Mouse (Mus musculus) limb, embryonic 11.5 days (tissue): ENCODE measurements around the gene Slc13a4. TPM values are rescaled to one million over a fixed set of nuclear protein-coding genes. Genes with fewer than 3 reads are reported as not detected.

Experiments
- ATAC-seq: fragments of 200-750 bp; cut with Nextera tagmentation; 2 replicates; pipeline ENCODE4 v1.8.0; 2017; ENCODE audit warnings: low read depth; ENCODE audit not compliant: insufficient number of reproducible peaks, low FRiP score, low TSS enrichment
- DNase-seq: peaks from one replicate; pipeline ENCODE4 v3.0.0-alpha.2; 2015; ENCODE audit warnings: low spot score
- H3K27ac ChIP-seq: fragments of 300-500 bp; sonication (generic); replicated peaks from 2 replicates; pipeline ENCODE4 v1.5.1; 2014; ENCODE audit warnings: low read depth, mild to moderate bottlenecking, low read length
- H3K27me3 ChIP-seq: fragments of 300-500 bp; sonication (generic); 2 replicates; pipeline ENCODE4 v1.6.1; 2014; ENCODE audit warnings: mild to moderate bottlenecking, low read length, mixed read lengths; ENCODE audit not compliant: control insufficient read depth, insufficient read depth
- H3K36me3 ChIP-seq: fragments of 300-500 bp; sonication (generic); 2 replicates; pipeline ENCODE4 v1.6.1; 2014; ENCODE audit warnings: mild to moderate bottlenecking, low read length, moderate library complexity, mixed read lengths; ENCODE audit not compliant: control insufficient read depth, insufficient read depth
- H3K4me1 ChIP-seq: fragments of 300-500 bp; sonication (generic); 2 replicates; pipeline ENCODE4 v1.6.1; 2014; ENCODE audit warnings: low read length, mixed read lengths; ENCODE audit not compliant: control insufficient read depth, insufficient read depth
- H3K4me2 ChIP-seq: fragments of 300-500 bp; sonication (generic); 2 replicates; pipeline ENCODE4 v1.6.1; 2014; ENCODE audit warnings: low read depth, mild to moderate bottlenecking, moderate library complexity; ENCODE audit not compliant: severe bottlenecking
- H3K4me3 ChIP-seq: fragments of 300-500 bp; sonication (generic); 2 replicates; pipeline ENCODE4 v1.5.1; 2014; ENCODE audit warnings: low read depth, low read length
- H3K9ac ChIP-seq: fragments of 300-500 bp; sonication (generic); 2 replicates; pipeline ENCODE4 v1.6.1; 2014; ENCODE audit warnings: mild to moderate bottlenecking, low read length
- H3K9me3 ChIP-seq: fragments of 300-500 bp; sonication (generic); 2 replicates; pipeline ENCODE4 v1.6.1; 2016; ENCODE audit warnings: low read length; ENCODE audit not compliant: control insufficient read depth
- WGBS: fragments of 180-500 bp; shearing (Covaris S2); extraction: QIAGEN DNeasy Blood & Tissue Kit; methylation state at CpG from one replicate; pipeline ENCODE4 v1.1.7; 2014; 5-methylcytosine and 5-hydroxymethylcytosine counted together
- polyA plus RNA-seq: library from polyadenylated mRNA; unstranded; fragments of >200 nt; fragmentation: Nextera tagmentation; extraction: Ambion mirVana; gene quantifications from 2 replicates; pipeline ENCODE4 v1.2.1, GENCODE M21; 2014

Slc13a4 gene
- polyA plus RNA-seq, 1 experiment from 2014 or later = 0.13 TPM

DNA sequence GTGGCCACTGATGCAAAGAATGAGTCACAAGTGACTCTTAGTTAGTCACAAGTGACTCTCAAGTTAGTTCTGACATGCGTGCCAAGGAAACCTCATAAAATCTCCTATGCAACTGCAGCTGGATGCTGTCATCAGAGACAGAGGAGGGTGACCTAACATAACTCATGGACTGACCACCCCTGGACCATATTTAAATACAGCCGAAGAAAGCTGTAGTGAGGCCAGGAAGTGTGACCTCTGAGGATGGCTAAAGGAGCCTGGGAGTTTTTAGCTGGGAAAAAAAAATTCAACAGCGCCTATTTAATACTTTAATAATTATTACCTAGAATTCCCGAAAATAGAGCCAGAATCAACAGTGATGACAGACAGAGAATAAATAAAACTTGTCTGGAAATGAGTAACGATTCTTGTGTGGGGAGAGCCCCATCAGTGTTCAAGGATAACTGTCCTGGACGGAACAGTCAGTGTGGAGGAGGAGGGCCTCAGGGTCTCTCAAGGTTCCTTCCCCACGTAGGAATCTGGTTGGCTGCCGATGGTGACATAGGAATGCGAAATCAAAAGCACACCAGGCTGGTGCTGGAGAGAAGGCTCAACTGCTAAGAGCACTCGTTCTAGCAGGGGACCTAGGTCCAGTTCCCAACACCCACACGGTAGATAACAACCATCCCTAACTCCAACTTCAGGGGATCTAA lies 34.4 kb downstream of the Slc13a4 start:
- no peak for DNase-seq
- Histone ChIP-seq H3K27ac (no peak overlapping the region), H3K4me1 (no peaks in the 10 kb centered on the region), H3K4me3 (no peak overlapping the region), H3K36me3 (no peaks in the 10 kb centered on the region), H3K27me3 (no peaks in the 10 kb centered on the region), H3K9ac (no peak overlapping the region), H3K9me3 (no peaks in the 10 kb centered on the region), H3K4me2 (no peak overlapping the region)
- ATAC-seq = no peak
- 74% methylated on average over 11 of the region's 11 CpGs for WGBS

DNA sequence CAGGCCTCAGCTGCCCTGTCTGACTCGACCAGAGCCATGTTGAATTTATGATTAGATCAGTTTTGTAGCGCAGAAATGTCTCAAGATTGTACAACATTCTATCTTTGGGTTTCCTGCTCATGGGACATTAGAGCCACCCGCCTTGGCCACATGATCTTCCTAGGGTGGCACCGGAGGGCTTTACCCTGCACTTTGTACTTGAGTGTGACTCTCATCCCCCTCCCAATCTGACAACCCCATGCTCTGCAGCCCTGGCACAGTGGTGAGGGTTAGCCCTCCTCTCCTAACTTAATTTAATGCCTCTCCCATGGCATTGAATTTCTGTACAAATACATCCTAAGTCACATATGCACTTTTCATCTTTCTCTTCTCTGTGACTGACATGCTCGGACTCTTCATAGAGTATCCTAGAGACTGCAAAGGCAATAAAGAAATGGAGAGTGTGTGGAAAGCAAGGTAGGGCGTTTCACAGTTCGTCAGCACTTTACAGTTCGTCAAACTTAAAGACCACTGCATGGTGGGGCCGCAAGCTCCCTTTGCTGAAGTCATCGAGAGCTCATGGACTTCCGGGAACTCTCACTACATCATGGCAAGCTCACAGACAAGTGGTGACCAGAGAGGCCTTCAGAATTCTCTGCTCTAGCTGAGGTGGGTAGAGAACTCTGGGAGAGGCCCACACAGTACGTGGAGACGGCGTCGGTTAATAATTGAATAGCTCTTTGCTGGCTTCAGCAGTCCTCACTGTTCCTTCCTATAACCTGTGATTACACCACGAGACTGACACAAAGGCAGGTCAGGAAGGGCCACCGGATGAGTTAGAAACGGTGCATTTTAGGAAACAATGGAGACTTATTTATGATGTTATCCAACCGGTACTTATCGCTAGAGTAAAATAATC lies 35.8 kb downstream of the Slc13a4 start:
- no peaks in the 10 kb centered on the region for H3K27me3 ChIP-seq
- H3K9me3 ChIP-seq = no peaks in the 10 kb centered on the region
- WGBS = 89% methylated on average over 20 of the region's 20 CpGs
- H3K27ac ChIP-seq = no peak overlapping the region
- H3K9ac ChIP-seq = no peak overlapping the region
- no peak for ATAC-seq
- no peak for DNase-seq
- H3K4me3 ChIP-seq = no peak overlapping the region
- no peaks in the 10 kb centered on the region for H3K36me3 ChIP-seq
- no peak overlapping the region for H3K4me2 ChIP-seq
- H3K4me1 ChIP-seq = no peaks in the 10 kb centered on the region

GRCm38 (mm10) chr6:35271094-35271855 lies 36.7 kb downstream of the Slc13a4 start:
- ATAC-seq (no peak), DNase-seq (no peak)
- no peak overlapping the region for H3K9ac ChIP-seq
- H3K27me3 ChIP-seq = no peaks in the 10 kb centered on the region
- WGBS = 90% methylated on average over 12 of the region's 12 CpGs
- H3K36me3 ChIP-seq = no peaks in the 10 kb centered on the region
- no peaks in the 10 kb centered on the region for H3K4me1 ChIP-seq
- H3K9me3 ChIP-seq = no peaks in the 10 kb centered on the region
- H3K4me3 ChIP-seq = no peak overlapping the region
- H3K27ac ChIP-seq = no peak overlapping the region
- no peak overlapping the region for H3K4me2 ChIP-seq

GRCm38 (mm10) chr6:35269643-35270042 lies 38.3 kb downstream of the Slc13a4 start:
- 79% methylated on average over 13 of the region's 13 CpGs for WGBS
- Histone ChIP-seq H3K9ac (no peak overlapping the region), H3K4me3 (no peak overlapping the region), H3K4me1 (no peaks in the 10 kb centered on the region), H3K27me3 (no peaks in the 10 kb centered on the region), H3K36me3 (no peaks in the 10 kb centered on the region), H3K9me3 (no peaks in the 10 kb centered on the region), H3K4me2 (no peak overlapping the region), H3K27ac (no peak overlapping the region)
- no peak for ATAC-seq
- no peak for DNase-seq

GRCm38 (mm10) chr6:35268711-35269110 lies 39.2 kb downstream of the Slc13a4 start:
- Histone ChIP-seq H3K36me3 (no peaks in the 10 kb centered on the region), H3K9ac (no peak overlapping the region), H3K4me3 (no peak overlapping the region), H3K4me2 (no peak overlapping the region), H3K27ac (no peak overlapping the region), H3K9me3 (no peaks in the 10 kb centered on the region), H3K27me3 (no peaks in the 10 kb centered on the region), H3K4me1 (no peaks in the 10 kb centered on the region)
- WGBS = 94% methylated on average over 13 of the region's 13 CpGs
- no peak for ATAC-seq
- DNase-seq = no peak

DNA sequence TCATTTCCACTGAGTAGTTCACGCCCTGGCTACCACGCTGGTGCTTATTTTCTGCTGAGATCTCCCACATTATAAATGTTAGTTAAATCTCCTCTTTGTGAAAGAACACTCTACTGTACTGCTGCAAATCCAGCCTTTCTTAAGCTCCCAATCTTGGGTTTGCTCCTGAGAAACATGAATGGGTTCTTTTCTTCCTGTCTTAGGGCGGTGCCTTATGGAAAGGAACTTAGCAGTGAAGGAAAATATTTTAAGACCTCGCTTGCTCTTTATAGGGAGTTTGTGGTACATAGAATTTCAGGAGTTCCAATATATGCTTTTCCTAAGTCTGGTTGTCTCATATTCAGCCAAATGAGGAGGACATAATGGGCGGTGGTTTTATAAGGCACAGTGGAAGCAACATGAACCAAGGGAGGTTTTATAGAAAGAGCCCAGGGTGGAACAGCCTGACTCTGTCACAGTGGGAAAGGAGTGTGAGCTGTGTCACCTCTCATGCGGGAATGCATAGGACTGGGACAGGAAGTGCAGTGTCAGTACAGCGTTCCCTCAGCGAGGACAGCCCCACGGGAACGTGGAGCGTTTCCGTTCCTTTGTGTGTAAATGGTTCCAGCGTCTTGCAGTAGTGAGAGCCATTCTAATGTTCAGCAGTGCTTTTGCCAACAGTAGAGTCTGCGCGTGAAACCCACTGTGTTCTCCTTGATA lies 42.2 kb downstream of the Slc13a4 start:
- Histone ChIP-seq H3K9me3 (no peaks in the 10 kb centered on the region), H3K4me3 (no peak overlapping the region), H3K9ac (no peak overlapping the region), H3K4me2 (no peak overlapping the region), H3K27ac (no peak overlapping the region), H3K27me3 (no peaks in the 10 kb centered on the region), H3K36me3 (peaks cover 9% of the 10 kb centered on the region; the same call in 1 of the 2 replicates), H3K4me1 (no peaks in the 10 kb centered on the region)
- ATAC-seq (no peak), DNase-seq (no peak)
- 89% methylated on average over 15 of the region's 15 CpGs for WGBS

DNA sequence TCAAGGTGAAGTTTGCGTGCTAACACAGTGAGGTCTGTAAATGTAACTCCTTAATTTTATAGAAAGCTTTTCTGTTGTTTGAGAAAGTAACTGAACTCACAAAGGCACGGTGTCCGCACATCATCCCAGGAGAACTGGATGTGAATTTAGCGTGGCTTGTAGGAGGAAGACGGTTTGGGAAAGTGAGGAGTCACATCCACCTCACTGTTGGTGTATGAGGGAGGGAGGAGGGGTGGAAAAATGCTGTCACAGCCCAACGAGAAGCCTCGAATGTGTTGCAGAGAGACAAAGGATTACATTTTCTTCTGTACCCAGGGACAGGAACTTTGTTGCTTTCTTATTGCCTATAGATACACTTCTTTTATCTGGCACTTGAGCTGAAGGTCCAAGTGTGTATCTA lies 47.4 kb downstream of the Slc13a4 start:
- H3K4me3 ChIP-seq = no peak overlapping the region
- no peak overlapping the region for H3K27ac ChIP-seq
- DNase-seq = no peak
- H3K9ac ChIP-seq = no peak overlapping the region
- H3K4me1 ChIP-seq = no peaks in the 10 kb centered on the region
- H3K36me3 ChIP-seq = peaks cover 9% of the 10 kb centered on the region; the same call in 1 of the 2 replicates
- ATAC-seq = no peak
- no peaks in the 10 kb centered on the region for H3K27me3 ChIP-seq
- WGBS = 92% methylated on average over 7 of the region's 7 CpGs
- no peaks in the 10 kb centered on the region for H3K9me3 ChIP-seq
- H3K4me2 ChIP-seq = no peak overlapping the region

DNA sequence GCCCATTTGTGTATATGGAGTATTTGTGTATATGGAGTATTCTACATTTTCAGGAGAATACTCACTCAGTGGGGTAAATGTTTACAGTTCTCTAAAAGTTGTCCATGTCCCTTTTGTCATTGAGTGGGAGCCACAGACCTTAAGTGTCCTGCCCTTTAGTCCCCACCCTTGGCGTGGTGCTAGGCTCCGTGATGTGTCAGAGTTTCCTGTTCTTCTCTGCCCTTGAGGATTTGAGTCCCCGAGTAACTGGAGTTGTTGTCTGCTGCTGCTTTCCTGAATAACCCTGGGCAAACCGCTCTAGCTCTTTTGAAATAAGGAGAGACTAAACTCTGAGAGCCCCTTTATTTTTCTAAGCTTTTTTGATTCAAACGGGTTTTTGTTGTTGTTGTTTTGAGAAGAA lies 48.4 kb downstream of the Slc13a4 start:
- H3K9ac ChIP-seq = no peak overlapping the region
- no peaks in the 10 kb centered on the region for H3K9me3 ChIP-seq
- H3K4me3 ChIP-seq = no peak overlapping the region
- no peak overlapping the region for H3K27ac ChIP-seq
- H3K27me3 ChIP-seq = no peaks in the 10 kb centered on the region
- peaks cover 9% of the 10 kb centered on the region; the same call in 1 of the 2 replicates for H3K36me3 ChIP-seq
- DNase-seq (no peak), ATAC-seq (no peak)
- peaks cover 3% of the 10 kb centered on the region; the same call in 1 of the 2 replicates for H3K4me1 ChIP-seq
- no peak overlapping the region for H3K4me2 ChIP-seq
- WGBS = 90% methylated on average over 5 of the region's 5 CpGs
